Mouse (Mus musculus): ENCODE results near the gene Nmb. TPM values are rescaled to one million over a fixed set of nuclear protein-coding genes. Genes with fewer than 3 reads are reported as not detected.
"Not testable (repeated sequence)": the region's sequence is repeated elsewhere in the genome, so short reads cannot be mapped to it uniquely, and the experiment has no call there.

The Nmb gene
- polyA plus RNA-seq (2015; fragmentation: Nextera tagmentation; extraction: Ambion mirVana), result 7.6 and 7.7 TPM in 2 replicates

DNA sequence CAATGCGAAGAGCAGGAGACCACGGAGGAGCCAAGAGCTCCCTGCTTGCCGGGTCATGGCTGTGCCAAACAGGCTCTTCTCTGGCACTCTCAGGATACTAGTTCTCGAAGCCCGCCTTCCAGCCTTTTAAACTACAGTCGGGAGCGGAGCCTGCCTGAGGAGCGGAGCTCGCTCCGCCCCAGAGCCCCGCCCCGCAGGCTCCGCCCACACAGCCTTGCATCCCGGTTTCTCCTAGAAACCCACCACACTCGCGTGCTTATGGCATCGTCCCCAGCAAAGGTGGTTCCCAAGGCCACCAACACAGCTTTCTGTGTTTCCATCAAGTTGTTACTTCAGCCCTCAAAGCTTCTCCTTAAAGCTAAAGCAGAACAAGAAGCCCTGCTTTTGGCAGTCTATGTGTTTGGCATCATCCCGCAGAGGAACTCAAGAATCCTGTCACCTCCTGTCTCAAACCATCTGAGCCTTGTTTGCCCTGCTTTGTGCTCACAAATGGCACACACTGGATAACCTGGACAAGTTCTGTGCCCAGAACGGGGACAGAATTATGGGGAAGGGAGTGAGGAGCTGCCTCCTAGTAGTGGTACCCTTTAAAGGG lies at the start of gene Nmb:
Nmb (minus strand) TSS at position 156 of the 595 bp plus-strand sequence.
- WGBS, result 3% methylated on average over 19 of the region's 19 CpGs
- no peaks in the 10 kb centered on the region; the same call in 1 of the 2 replicates for H3K36me3 ChIP-seq (ENCODE audit: control insufficient read depth, insufficient read depth, low read length)
- H3K4me3 ChIP-seq (ENCODE audit: low read length), result peak within 1 kb of the TSS; percentile 44
- H3K4me1 ChIP-seq (ENCODE audit: control insufficient read depth, insufficient read depth, low read depth, low read length), result peaks cover 22% of the 10 kb centered on the region
- no peaks in the 10 kb centered on the region for H3K27me3 ChIP-seq (replicated peaks; ENCODE audit: control insufficient read depth, insufficient read depth, low read length)
- no peak within 1 kb of the TSS for H3K27ac ChIP-seq (ENCODE audit: low read depth, low read length)
- H3K9ac ChIP-seq (ENCODE audit: low read depth, low read length), result peak within 1 kb of the TSS; percentile 62
- peak; percentile 41 for ATAC-seq
- no peaks in the 10 kb centered on the region for H3K9me3 ChIP-seq (ENCODE audit: control insufficient read depth, low read length)
- peak within 1 kb of the TSS; percentile 80 for H3K4me2 ChIP-seq (ENCODE audit: low read length)

DNA sequence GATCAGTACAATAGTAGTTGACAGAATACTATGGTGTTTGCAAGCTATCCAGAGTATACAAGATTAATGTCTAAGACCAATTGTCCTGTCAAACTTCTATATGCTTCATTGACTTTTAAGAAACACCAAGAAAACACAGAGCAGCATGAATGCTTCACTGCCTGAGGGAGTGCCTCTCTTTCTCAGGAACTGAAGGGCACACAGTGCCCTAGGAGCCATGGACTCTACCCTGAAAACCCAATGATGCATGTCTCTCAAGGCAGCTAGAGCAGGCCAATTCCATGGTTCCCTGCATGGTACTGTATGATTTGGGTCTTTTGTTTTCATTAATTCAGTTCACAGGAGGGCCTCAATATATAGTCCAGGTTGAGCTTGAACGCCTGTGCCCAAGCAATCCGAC lies 49.4 kb upstream of the Nmb start:
- Histone ChIP-seq H3K27me3 (replicated peaks; ENCODE audit: control insufficient read depth, insufficient read depth, low read length) (no peaks in the 10 kb centered on the region), H3K36me3 (ENCODE audit: control insufficient read depth, insufficient read depth, low read length) (no peaks in the 10 kb centered on the region), H3K4me3 (ENCODE audit: low read length) (no peak overlapping the region), H3K4me2 (ENCODE audit: low read length) (no peak overlapping the region), H3K9ac (ENCODE audit: low read depth, low read length) (no peak overlapping the region), H3K27ac (ENCODE audit: low read depth, low read length) (no peak overlapping the region), H3K9me3 (ENCODE audit: control insufficient read depth, low read length) (no peaks in the 10 kb centered on the region), H3K4me1 (ENCODE audit: control insufficient read depth, insufficient read depth, low read depth, low read length) (no peaks in the 10 kb centered on the region)
- no peak for ATAC-seq
- 82% methylated on average over 2 of the region's 2 CpGs for WGBS

- Histone ChIP-seq H3K4me3 (ENCODE audit: low read length) (no peak overlapping the region), H3K4me1 (ENCODE audit: control insufficient read depth, insufficient read depth, low read depth, low read length) (no peaks in the 10 kb centered on the region), H3K27ac (ENCODE audit: low read depth, low read length) (no peak overlapping the region), H3K4me2 (ENCODE audit: low read length) (no peak overlapping the region), H3K36me3 (ENCODE audit: control insufficient read depth, insufficient read depth, low read length) (no peaks in the 10 kb centered on the region), H3K9ac (ENCODE audit: low read depth, low read length) (no peak overlapping the region), H3K9me3 (ENCODE audit: control insufficient read depth, low read length) (no peaks in the 10 kb centered on the region), H3K27me3 (replicated peaks; ENCODE audit: control insufficient read depth, insufficient read depth, low read length) (no peaks in the 10 kb centered on the region)
- no peak for ATAC-seq
- 72% methylated on average over 3 of the region's 3 CpGs for WGBS
Observed at GRCm38 (mm10) chr7:80952140-80952539, 47.3 kb upstream of the Nmb start.

DNA sequence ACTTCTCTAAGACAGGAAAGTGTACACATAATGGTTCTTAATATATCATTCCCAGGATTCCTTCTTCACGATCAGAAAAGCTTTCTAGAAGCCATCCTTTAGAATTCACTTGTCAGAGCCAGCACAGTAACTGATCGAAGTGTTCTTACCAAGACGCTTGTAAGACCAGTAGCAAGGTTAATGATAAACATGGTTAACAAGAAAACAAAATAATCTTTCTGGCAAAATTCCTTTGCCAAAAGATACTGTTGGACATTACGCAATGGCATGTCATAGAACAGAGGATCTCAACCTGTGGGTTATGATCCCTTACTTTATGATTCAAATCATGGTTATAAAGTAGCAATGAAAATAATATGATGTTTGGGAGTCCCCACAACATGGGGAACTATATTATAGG lies 46.6 kb upstream of the Nmb start:
- H3K4me3 ChIP-seq (ENCODE audit: low read length), result no peak overlapping the region
- H3K9me3 ChIP-seq (ENCODE audit: control insufficient read depth, low read length), result no peaks in the 10 kb centered on the region
- H3K27me3 ChIP-seq (replicated peaks; ENCODE audit: control insufficient read depth, insufficient read depth, low read length), result no peaks in the 10 kb centered on the region
- H3K4me1 ChIP-seq (ENCODE audit: control insufficient read depth, insufficient read depth, low read depth, low read length), result peaks cover 2% of the 10 kb centered on the region; the same call in 1 of the 2 replicates
- 90% methylated on average over 4 of the region's 4 CpGs for WGBS
- H3K9ac ChIP-seq (ENCODE audit: low read depth, low read length), result no peak overlapping the region
- H3K36me3 ChIP-seq (ENCODE audit: control insufficient read depth, insufficient read depth, low read length), result no peaks in the 10 kb centered on the region
- no peak overlapping the region for H3K4me2 ChIP-seq (ENCODE audit: low read length)
- H3K27ac ChIP-seq (ENCODE audit: low read depth, low read length), result no peak overlapping the region
- no peak for ATAC-seq

DNA sequence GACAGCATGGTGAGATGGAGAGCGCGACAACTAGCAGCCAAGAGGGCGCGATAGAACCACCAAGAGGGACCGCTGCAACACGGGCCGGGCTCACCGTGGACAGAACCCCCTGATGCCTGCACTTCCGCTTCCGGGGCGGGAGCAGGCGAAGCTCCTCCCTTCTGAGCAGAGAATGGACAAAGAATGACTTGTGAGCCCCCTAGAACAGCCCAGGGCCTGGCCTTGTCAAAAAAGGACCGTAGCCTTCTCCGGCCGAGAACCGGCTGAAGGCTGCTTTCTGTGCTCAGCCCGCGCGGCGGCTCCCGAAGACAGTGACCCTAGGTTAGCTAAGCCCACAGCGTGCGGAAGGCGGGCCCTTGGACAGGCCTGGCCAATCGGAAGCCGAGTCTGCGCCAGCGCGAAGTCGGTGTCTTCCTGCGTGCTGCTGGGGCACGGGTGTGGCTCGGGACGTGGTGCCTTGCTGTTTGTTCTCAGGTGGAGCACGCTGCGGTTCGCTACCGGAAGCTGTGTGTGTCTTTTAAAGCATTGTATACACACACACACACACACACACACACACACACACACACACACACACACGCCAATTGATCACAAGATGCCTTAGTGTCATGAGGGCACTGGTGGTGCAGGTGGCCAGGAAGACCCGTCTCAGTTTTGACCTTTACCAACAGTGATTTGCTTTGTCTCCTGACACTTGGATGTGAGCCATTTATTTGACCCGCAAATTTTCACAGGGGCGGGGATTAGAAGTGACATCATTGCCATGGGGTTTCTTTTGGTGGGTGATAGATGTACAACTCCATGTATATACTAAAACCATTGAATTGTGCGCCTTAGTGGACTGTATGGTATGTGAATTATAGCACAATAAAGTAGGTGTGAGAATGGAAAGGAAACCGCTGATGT lies 42.8 kb upstream of the Nmb start, which contains the start of gene Sec11a:
Sec11a (minus strand) TSS at position 336 of the 906 bp plus-strand sequence.
- ATAC-seq, result peak; percentile 100
- Histone ChIP-seq H3K9me3 (ENCODE audit: control insufficient read depth, low read length) (no peaks in the 10 kb centered on the region), H3K27ac (ENCODE audit: low read depth, low read length) (peak within 1 kb of the TSS; percentile 97), H3K9ac (ENCODE audit: low read depth, low read length) (peak within 1 kb of the TSS; percentile 78), H3K27me3 (replicated peaks; ENCODE audit: control insufficient read depth, insufficient read depth, low read length) (no peaks in the 10 kb centered on the region), H3K36me3 (ENCODE audit: control insufficient read depth, insufficient read depth, low read length) (peaks cover 2% of the 10 kb centered on the region; the same call in 1 of the 2 replicates), H3K4me2 (ENCODE audit: low read length) (peak within 1 kb of the TSS; percentile 83), H3K4me3 (ENCODE audit: low read length) (peak within 1 kb of the TSS; percentile 51), H3K4me1 (ENCODE audit: control insufficient read depth, insufficient read depth, low read depth, low read length) (peaks cover 19% of the 10 kb centered on the region)
- WGBS, result 2% methylated on average over 44 of the region's 44 CpGs

GRCm38 (mm10) chr7:80939808-80940207 lies 34.9 kb upstream of the Nmb start:
- Histone ChIP-seq H3K9me3 (ENCODE audit: control insufficient read depth, low read length) (no peaks in the 10 kb centered on the region), H3K4me1 (ENCODE audit: control insufficient read depth, insufficient read depth, low read depth, low read length) (peaks cover under 1% of the 10 kb centered on the region; the same call in 1 of the 2 replicates), H3K36me3 (ENCODE audit: control insufficient read depth, insufficient read depth, low read length) (peaks cover 2% of the 10 kb centered on the region; the same call in 1 of the 2 replicates), H3K4me3 (ENCODE audit: low read length) (no peak overlapping the region), H3K9ac (ENCODE audit: low read depth, low read length) (no peak overlapping the region), H3K27me3 (replicated peaks; ENCODE audit: control insufficient read depth, insufficient read depth, low read length) (no peaks in the 10 kb centered on the region), H3K27ac (ENCODE audit: low read depth, low read length) (no peak overlapping the region), H3K4me2 (ENCODE audit: low read length) (no peak overlapping the region)
- ATAC-seq, result no peak
- WGBS, result 85% methylated on average over 4 of the region's 4 CpGs

GRCm38 (mm10) chr7:80937304-80937666 lies 32.4 kb upstream of the Nmb start:
- H3K4me3 ChIP-seq (ENCODE audit: low read length); H3K27ac ChIP-seq (ENCODE audit: low read depth, low read length); H3K4me2 ChIP-seq (ENCODE audit: low read length); H3K9ac ChIP-seq (ENCODE audit: low read depth, low read length); H3K27me3 ChIP-seq (replicated peaks; ENCODE audit: control insufficient read depth, insufficient read depth, low read length); H3K4me1 ChIP-seq (ENCODE audit: control insufficient read depth, insufficient read depth, low read depth, low read length); H3K9me3 ChIP-seq (ENCODE audit: control insufficient read depth, low read length); H3K36me3 ChIP-seq (ENCODE audit: control insufficient read depth, insufficient read depth, low read length); ATAC-seq: not testable (repeated sequence)

- not testable (repeated sequence) for ATAC-seq; H3K4me2 ChIP-seq (ENCODE audit: low read length); H3K27ac ChIP-seq (ENCODE audit: low read depth, low read length); H3K4me3 ChIP-seq (ENCODE audit: low read length); H3K27me3 ChIP-seq (replicated peaks; ENCODE audit: control insufficient read depth, insufficient read depth, low read length); H3K36me3 ChIP-seq (ENCODE audit: control insufficient read depth, insufficient read depth, low read length); H3K4me1 ChIP-seq (ENCODE audit: control insufficient read depth, insufficient read depth, low read depth, low read length); H3K9ac ChIP-seq (ENCODE audit: low read depth, low read length); H3K9me3 ChIP-seq (ENCODE audit: control insufficient read depth, low read length)
- WGBS, result 86% methylated on average over 7 of the region's 7 CpGs
Observed at GRCm38 (mm10) chr7:80936617-80937303, 31.9 kb upstream of the Nmb start.

- Histone ChIP-seq H3K4me1 (ENCODE audit: control insufficient read depth, insufficient read depth, low read depth, low read length) (no peaks in the 10 kb centered on the region), H3K36me3 (ENCODE audit: control insufficient read depth, insufficient read depth, low read length) (peaks cover 4% of the 10 kb centered on the region; the same call in 1 of the 2 replicates)
Observed at GRCm38 (mm10) chr7:80935834-80936233, 31.0 kb upstream of the Nmb start.

More at GRCm38 (mm10) chr7:80935834-80936233, 31.0 kb upstream of the Nmb start:
- H3K4me2 ChIP-seq (ENCODE audit: low read length), result no peak overlapping the region
- H3K9me3 ChIP-seq (ENCODE audit: control insufficient read depth, low read length), result no peaks in the 10 kb centered on the region
- H3K27ac ChIP-seq (ENCODE audit: low read depth, low read length), result no peak overlapping the region
- H3K27me3 ChIP-seq (replicated peaks; ENCODE audit: control insufficient read depth, insufficient read depth, low read length), result no peaks in the 10 kb centered on the region
- WGBS, result 94% methylated on average over 1 of the region's 1 CpGs
- H3K4me3 ChIP-seq (ENCODE audit: low read length), result no peak overlapping the region
- H3K9ac ChIP-seq (ENCODE audit: low read depth, low read length), result no peak overlapping the region
- ATAC-seq, result no peak
